Mouse (Mus musculus): ENCODE data around the gene Ramp3. TPM values are rescaled to one million over a fixed set of nuclear protein-coding genes. Genes with fewer than 3 reads are reported as not detected.
"Not testable (repeated sequence)": the region's sequence is repeated elsewhere in the genome, so short reads cannot be mapped to it uniquely, and the experiment has no call there.

Gene Ramp3
- total RNA-seq (2021) = 1 to 10 TPM; 5.8 to 7.0 TPM

DNA sequence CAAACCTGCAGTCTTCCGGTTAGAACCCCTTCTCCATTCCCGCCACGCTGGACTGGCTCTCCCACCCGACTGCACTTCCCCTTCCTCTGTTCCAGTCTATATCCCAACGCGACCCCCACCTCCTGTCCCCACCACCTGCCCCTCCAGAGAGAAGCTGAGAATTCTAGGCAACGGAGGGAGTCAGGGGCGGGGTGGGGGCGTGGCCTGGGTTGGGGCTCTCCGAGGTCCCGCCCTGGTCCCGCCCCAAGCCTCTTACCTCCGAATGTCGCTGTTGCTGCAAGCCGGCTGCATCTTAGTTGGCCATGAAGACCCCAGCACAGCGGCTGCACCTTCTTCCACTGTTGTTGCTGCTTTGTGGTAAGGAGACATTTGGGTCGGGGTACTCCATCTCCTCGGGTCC lies at the start of gene Ramp3:
Gene Ramp3, plus strand, starts transcription at position 251 of the 400 bp plus-strand sequence.
- no peak for DNase-seq (ENCODE audit: low spot score)
- intact Hi-C loops (cut with DNase I) = loop anchor here (10.0 kb wide), 1 partner anchor 47 kb away; no protein-coding TSS in a partner anchor

DNA sequence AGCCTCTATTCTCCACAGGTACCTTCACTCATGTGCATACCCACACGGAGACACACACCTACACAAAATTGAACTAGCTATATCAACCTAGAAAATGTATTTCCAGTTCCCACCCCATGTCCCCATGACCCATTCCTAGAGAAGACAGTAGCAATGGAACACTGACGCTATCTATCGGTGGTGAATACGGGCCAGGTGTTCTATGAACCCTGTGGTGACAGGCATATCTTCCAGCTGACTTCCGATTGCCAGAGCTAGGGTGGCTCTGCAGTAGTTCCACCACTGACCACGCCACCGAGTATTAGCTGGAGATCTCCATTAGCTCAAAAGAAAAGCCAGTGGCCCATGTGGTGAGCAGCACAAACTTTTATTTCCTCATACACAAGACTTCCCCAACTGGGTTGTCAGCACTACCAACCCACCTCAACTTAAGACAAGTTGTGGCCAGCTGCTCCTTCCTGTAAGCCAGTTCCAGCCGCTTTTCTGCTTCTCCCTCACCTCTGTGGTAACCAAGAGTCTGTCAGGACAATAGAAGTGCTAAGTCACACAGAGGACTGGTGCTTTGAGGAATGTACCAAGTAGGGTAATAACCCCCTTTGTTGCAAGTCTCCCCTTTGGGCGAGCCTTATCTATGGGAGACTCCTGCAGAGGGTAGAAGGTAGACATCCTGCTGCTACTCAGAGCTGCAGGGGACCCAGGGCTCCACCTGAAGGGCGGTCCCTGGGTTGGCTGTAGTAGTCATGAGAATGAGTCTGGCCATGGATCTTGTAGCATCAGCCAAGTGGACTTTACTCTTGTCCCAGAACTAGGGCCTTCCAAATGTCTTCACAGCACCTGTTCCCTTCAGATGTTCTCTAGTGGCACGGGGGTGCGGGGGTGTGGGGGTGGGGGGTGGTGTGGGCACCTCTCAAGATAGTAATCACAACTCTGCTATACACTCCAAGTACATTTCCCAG lies 42.8 kb upstream of the Ramp3 start:
- intact Hi-C loops (cut with DNase I) = no loop called here
- no peak for DNase-seq (ENCODE audit: low spot score)

DNA sequence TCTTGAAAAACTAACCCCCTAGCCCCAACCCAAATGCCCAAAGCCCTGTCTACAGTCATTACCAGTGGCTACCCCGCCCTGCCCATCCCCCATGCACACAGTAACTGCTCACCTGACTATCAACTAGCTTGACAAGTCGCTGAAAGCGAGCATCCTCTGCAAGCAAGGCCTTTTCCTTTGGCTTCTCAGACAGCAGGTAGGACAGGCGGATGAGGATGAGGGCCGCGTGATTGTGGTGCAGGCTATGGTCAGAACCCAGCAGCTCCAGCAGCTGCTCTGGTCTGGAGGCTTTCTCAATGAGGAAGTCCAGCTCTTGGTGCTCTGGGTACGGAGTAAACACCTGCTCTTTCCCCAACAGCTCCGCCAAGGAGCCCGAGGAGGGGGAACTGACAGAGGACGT lies 34.6 kb upstream of the Ramp3 start:
- intact Hi-C loops (cut with DNase I) = no loop called here
- no peak for DNase-seq (ENCODE audit: low spot score)

DNA sequence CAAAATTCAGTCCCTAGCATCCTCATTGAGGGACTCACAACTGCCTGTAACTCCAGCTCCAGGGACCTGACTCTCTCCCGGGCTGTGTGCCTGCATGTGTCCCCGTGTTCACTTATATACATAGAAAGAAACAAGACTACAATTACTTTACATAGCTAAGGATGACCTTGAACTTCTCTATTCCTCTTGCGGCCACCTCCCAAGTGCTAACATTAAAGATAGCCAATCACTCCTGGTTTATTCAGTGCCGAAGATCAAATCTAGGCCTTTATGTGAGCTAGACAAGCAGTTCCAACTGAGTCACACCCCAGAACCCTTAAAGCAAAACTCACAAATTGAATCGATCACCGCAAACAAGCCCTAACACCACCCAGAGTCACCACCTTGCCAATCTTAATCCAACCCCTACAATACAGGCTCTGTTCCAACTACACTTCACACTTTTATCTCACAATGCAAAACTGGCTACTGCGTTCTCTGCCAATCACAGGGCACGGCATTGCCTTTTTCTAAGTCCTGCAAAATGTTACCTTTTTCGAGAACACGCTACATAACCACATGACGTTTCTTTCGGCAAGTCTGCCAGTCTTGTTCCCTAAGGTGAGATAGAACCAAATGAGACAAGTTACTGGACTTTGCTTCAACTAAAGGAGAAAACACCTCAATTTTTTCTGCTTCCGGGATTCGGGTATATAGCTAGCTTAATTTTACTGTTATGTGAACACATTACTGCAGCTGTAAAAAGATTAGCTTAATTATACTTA lies 33.5 kb upstream of the Ramp3 start:
- no peak for DNase-seq (ENCODE audit: low spot score)
- intact Hi-C loops (cut with DNase I) = loop anchor here (5.0 kb wide), 2 partner anchors 78 to 98 kb away; partner anchors contain the start of gene Ccm2

DNA sequence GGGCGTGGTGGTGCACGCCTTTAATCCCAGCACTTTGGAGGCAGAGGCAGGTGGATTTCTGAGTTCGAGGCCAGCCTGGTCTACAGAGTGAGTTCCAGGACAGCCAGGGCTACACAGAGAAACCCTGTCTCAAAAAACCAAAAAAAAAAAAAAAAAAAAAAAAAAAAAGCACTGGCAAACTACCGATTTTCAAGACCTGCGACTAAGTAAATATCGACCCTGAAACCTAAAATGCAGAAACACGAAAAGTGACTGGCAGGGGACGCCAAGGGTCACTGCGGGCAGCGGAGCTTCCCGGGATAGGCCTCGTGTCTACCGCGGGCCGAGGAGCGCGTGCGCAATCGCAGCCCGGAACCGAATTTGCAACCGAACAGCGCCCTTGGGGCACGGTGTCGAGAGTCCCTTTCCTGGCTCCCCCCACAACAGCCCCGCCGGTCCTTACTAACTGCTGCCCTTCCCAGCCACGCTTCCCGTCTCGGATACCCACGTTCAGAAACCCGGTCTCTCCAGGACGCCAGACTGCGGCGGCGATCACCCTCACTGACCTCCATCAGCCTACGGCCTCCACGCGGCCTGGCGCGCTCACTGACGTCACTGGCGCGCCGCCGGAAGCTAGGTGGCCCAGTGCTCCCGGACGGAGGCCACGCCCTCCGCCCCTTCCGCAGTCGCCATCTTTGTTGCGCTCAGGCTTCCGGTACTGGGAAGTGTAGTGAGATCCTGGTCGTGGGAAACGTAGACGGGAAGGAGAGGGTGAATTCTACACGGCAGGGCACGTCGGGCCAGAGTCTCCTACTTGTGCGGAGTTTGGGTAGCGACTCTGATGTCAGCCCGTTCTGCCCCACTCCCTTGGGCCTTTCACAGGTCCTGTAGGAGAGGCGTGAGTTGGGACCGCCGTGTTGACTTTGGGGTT lies 32.6 kb upstream of the Ramp3 start, which contains the start of gene Tbrg4:
Gene Tbrg4, minus strand, starts transcription at position 590 of the 910 bp plus-strand sequence.
- intact Hi-C loops (cut with DNase I) = loop anchor here (2.0 to 5.0 kb wide), 3 partner anchors 78 to 151 kb away; partner anchors contain the start of genes Ccm2 and Purb

DNA sequence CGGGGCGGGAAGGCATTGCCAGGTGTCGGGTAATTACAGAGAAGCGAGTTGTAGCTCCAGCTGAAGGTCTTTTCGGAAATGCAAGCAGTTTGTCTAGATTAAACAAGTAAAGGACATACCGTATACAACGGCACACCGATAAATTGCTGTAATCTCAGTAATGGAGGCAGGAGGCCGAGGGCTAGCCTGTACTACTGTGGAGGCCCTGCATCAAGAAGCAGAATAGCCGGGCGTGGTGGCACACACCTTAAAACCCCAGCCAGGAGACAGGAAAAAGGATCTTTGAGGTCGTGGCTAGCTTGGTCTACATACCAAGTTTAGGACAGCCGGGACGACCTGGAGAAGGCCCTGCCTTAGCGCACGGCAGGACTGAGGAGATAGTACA lies 31.9 kb upstream of the Ramp3 start:
- no peak for DNase-seq (ENCODE audit: low spot score)
- intact Hi-C loops (cut with DNase I) = loop anchor here (2.0 to 5.0 kb wide), 3 partner anchors 79 to 152 kb away; partner anchors contain the start of genes Ccm2 and Purb

More for the DNA sequence above, 32.6 kb upstream of the Ramp3 start, which contains the start of gene Tbrg4:
- DNase-seq (ENCODE audit: low spot score) = peak; percentile 87

DNA sequence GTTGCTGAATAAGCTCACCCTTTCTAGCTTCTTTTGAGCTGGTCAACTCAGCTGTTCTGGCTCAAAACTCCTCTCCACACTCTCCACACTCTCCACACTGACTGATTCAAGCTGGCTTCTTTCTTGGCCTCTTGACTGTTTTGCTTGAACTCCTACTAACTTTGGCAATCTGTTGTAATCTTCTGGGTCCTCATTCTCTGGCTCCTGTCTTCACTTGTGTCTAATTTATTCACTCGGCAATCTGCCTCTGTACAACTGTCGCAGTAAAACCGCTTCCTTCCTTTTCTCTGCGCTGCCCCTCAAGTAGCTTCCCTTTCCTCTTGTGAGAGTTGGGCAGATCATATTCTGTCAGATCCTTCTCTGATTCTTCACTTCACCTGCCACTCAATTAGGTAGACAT lies 30.6 kb upstream of the Ramp3 start:
- no peak for DNase-seq (ENCODE audit: low spot score)
- intact Hi-C loops (cut with DNase I) = loop anchor here (2.0 to 5.0 kb wide), 3 partner anchors 80 to 153 kb away; partner anchors contain the start of genes Ccm2 and Purb

DNA sequence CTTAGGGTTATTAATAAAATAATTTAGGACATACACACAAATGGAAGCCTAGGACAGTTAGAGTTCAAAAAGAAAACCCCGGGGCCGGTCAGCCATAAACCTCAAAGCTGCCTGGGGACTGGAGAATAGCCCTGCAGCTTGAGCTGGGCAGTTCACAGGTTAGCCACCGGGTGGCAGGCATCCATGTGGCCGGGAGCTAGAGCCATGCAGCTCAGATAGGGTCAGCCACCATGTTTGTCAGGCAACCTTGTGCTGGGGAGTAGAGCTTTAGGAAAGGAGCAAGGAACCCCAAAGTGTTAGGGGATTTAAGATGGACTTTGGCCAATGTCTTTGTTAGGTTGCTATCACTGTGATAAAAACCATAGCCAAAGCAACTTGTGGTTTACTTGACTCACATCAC lies 29.8 kb upstream of the Ramp3 start:
- DNase-seq (ENCODE audit: low spot score) = no peak
- intact Hi-C loops (cut with DNase I) = loop anchor here (5.0 kb wide), 2 partner anchors 81 to 101 kb away; partner anchors contain the start of gene Ccm2

DNA sequence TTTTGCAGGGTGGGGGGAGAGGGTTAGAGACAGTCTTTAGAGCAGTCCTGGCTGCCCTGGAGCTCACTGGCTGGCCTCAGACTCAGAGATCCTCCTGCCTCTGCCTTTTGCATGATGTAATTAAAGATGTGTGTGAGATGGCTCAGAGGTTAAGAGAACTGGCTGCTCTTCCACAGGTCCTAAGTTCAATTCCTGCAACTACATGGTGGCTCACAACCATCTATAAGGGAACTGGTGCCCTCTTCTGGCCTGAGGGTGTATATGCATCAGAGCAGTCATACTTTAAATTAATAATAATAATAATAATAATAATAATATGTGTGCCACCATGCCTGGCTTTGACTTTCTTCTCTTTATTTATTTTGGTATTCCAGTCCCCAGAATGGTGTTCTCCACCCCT lies 28.7 kb upstream of the Ramp3 start:
- intact Hi-C loops (cut with DNase I) = loop anchor here (5.0 kb wide), 2 partner anchors 82 to 102 kb away; partner anchors contain the start of gene Ccm2
- no peak for DNase-seq (ENCODE audit: low spot score)

DNA sequence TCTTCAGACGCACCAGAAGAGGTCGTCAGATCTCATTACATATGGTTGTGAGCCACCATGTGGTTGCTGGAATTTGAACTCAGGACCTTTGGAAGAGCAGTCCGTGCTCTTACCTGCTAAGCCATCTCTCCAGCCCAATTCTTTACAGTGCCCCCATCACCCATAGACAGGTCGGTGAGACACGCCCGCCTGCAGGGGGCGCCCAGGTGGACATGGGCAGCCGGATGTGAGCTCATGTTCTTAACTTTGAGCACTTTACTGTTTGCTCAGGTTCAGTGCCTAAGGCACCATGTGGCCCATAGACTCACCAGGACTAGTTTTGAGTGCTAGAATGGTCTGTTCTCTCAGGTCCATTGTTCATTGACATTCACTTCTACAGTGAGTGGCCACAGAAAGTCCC lies 22.2 kb upstream of the Ramp3 start:
- no peak for DNase-seq (ENCODE audit: low spot score)
- intact Hi-C loops (cut with DNase I) = no loop called here

DNA sequence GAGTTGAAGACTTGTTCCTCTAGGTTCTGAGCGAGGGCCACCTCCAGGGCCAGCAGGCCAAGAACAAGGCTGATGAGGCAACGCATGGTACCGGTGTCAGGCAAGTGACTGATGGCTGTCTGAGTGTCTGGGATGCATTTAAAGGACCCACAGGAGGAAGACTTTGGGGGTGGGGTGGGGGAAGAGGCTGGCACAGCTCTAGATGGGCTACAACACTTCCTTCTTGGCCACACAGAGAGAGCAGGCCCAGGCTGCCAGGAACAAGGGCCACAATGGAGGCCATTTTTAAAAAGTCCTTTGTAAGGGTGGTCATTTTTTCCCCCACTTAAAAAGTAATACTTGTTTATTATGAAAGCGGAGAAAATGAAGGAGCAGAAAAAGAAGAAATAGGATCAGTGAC lies 19.8 kb upstream of the Ramp3 start, which contains the start of gene Wap:
Gene Wap, minus strand, starts transcription at position 101 of the 400 bp plus-strand sequence.
- intact Hi-C loops (cut with DNase I) = no loop called here

DNA sequence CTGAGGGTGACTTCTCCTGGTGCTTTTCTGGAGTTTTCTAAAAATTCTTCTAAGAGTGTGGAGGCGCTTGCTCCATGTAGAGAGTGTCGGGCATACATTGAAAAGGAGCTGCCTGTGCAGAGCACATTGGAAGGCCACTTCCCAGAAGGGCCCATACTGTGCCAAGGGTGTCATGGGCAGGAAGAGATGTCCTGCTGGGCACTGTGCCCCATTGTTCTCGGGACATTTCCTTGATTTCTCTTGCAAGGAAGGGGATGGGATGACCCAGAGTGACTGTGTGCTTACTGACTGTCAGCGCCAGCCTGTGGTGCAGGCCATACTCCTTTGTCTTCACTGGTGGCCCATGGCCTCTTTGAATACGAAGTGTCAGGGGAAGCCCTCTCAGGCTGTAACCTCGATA lies 19.2 kb upstream of the Ramp3 start:
- intact Hi-C loops (cut with DNase I) = no loop called here
- DNase-seq (ENCODE audit: low spot score) = no peak

More for the DNA sequence above, 19.8 kb upstream of the Ramp3 start, which contains the start of gene Wap:
- DNase-seq (ENCODE audit: low spot score) = no peak

DNA sequence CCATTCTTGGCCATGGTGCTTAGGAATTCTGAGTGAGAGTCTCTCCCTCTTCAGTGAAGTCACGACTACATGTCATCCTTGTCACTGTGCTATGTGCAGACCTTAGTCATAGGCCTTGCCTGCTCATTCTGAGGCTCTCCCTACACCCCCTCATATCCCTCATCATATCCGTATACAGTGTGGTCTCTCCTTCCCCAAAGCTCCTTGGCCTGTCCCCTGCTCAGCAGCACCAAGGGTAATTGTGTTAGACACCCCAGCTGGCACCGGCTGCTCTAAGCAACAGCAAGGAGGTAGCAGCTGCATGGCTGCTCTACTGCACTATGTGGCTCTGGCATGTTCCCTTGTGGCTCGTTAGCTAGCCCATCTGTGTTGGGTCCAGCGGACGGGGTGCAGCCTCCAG lies 13.8 kb upstream of the Ramp3 start:
- no peak for DNase-seq (ENCODE audit: low spot score)
- intact Hi-C loops (cut with DNase I) = no loop called here

DNA sequence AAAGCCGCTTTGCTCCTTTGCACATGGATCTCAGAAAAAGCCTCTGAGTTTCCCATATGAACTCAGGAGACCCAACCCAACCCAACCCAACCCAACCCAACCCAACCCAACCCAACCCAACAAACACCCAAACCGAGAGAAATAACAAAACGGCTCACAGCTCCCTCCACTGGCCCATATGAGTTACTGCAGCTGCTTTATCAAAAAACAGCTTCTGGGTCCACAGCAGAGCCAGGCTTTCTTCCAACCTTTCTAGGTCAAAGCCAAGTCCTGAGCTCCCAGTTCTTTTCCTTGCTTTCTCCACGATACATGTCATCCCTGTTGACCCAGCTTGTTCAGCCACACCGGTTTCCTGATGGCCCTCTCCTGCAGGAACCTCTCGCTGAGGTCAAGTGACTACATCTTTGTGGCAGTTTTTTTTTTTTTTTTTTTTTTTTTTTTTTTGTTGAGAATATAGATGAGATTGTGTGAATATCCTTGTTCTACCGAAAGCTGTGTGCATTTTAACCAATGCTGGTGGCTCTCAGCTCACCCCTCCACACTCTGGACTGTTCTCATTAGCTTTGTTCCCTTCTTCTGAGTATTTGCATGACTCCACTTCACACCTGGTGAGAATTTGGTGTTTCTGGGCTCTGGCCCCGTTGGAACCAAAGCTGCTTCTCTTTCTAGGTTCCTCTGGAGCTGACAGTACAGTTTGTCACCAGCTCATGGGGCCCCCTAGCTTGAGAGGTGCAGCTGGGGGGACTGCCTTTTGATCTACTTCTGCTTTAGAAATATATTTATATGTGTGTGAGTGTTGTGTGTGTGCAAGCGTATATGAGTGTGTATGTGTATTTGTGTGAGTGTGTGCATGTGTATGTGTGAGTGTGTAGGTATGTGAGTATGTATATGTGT lies 10.2 kb upstream of the Ramp3 start:
- DNase-seq (ENCODE audit: low spot score) = no peak
- intact Hi-C loops (cut with DNase I) = no loop called here

DNA sequence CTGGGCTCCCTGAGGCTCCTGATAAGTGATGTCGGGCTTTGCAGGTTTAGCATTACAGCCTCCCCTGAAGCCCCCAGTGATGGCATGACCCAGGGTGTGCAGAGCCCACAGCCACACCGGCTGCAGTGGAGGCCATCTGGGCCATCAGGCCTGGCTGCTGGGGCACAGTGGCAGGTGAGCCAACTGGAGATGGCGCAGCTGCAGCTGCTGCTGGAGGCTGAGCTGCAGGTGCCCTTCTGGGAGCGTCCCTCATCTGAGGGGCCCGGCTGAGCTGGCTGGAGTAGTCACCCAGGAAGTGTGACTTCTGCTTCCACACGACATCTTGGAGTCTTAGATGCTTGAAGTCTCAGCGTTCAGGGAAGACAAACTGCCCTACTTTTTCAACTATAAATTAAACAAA lies 7.8 kb upstream of the Ramp3 start:
- intact Hi-C loops (cut with DNase I) = loop anchor here (10.0 kb wide), 1 partner anchor 54 kb away; no protein-coding TSS in a partner anchor
- DNase-seq (ENCODE audit: low spot score) = no peak

DNA sequence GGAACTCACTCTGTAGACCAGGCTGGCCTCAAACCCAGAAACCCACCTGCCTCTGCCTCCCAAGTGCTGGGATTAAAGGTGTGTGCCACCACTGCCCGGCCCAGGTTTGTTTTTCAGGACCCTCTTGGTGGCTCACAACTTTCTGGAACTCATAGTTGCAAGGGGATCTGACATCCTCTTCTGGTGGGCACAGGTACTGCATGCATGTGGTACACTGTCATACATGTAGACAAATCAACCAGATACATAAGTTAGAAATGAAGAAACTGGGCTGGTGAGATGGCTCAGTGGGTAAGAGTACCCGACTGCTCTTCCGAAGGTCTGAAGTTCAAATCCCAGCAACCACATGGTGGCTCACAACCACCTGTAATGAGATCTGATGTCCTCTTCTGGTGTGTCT lies 5.3 kb upstream of the Ramp3 start:
- intact Hi-C loops (cut with DNase I) = loop anchor here (10.0 kb wide), 1 partner anchor 52 kb away; no protein-coding TSS in a partner anchor
- not testable (repeated sequence) for DNase-seq (ENCODE audit: low spot score)

DNA sequence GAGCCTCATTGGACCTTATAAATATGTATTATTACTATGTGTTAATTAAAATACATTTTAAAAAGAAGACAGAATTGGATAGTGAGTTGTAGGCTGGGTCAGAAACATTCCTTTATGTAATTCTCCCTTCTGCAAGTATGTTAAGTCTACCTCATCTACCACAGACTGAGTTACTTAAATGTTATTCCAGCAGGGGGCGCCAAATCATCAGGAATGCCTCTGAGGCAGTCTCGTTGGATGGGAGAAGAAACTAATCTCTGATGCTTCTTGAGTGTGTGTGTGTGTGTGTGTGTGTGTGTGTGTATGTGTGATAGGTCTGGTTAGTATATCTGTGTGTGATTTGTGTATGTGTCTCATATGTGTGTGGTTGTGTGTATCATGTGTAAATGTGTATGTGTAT lies 3.4 kb upstream of the Ramp3 start:
- no peak for DNase-seq (ENCODE audit: low spot score)

DNA sequence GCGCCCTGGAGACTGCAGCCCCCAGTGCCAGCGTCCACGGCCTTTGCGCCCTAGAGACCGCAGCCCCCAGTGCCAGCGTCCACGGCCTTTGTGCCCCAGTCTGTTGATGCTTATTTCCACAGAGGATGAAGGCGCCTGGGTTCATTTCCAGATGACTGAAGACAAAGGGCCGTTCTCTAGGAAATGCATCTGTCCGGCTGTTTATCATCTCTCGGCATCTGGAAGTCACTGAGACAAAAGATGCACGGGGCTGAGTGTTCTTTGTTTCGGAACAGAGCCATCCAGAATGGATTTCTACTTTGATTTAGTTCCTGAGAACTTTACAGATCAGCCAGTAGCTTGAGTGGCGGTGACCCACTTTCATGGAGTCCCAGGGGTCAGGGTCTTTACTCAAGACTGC lies 2.9 kb downstream of the Ramp3 start:
- intact Hi-C loops (cut with DNase I) = no loop called here
- no peak for DNase-seq (ENCODE audit: low spot score)

More for the DNA sequence above, 3.4 kb upstream of the Ramp3 start:
- intact Hi-C loops (cut with DNase I) = loop anchor here (1.0 to 10.0 kb wide), 3 partner anchors 50 to 484 kb away; no protein-coding TSS in a partner anchor
